Mouse (Mus musculus) MEL (cell line): ENCODE data around the gene Art3. TPM values are rescaled to one million over a fixed set of nuclear protein-coding genes. Genes with fewer than 3 reads are reported as not detected.
A peak's percentile ranks its signal among the peaks of the same experiment; 100 is the strongest.
"Not testable (repeated sequence)": the region's sequence is repeated elsewhere in the genome, so short reads cannot be mapped to it uniquely, and the experiment has no call there.

Experiments used
- DNase-seq: peaks from one replicate; pipeline ENCODE4 v3.0.0; 2011; ENCODE audit warnings: low read depth, low spot score
- H3K27ac ChIP-seq: 2 replicates; pipeline ENCODE4 v1.5.1; 2012; ENCODE audit warnings: low read depth, mild to moderate bottlenecking, control low read depth, low read length, moderate library complexity; ENCODE audit not compliant: control insufficient read depth
- H3K27me3 ChIP-seq, 2 experiments: fragments of 150-350 bp in 1 of 2; sonication (generic) in 1 of 2; 2 replicates each; pipeline ENCODE4 v1.6.1; 2012; ENCODE audit warnings: low read length in 2 of 2, mild to moderate bottlenecking in 2 of 2, improper control_type of control experiment in 1 of 2, moderate library complexity in 1 of 2; ENCODE audit not compliant: insufficient read depth in 2 of 2, control insufficient read depth in 1 of 2
- H3K36me3 ChIP-seq, 2 experiments: 2 replicates each; pipeline ENCODE4 v1.6.1; 2012 to 2014; ENCODE audit warnings: low read length in 2 of 2, improper control_type of control experiment in 1 of 2, inconsistent platforms in 1 of 2, mild to moderate bottlenecking in 1 of 2; ENCODE audit not compliant: insufficient read depth in 2 of 2, control insufficient read depth in 1 of 2
- H3K4me1 ChIP-seq, 2 experiments: fragments of 150-350 bp in 1 of 2; sonication (generic) in 1 of 2; 2 replicates each; pipeline ENCODE4 v1.6.1; 2012; ENCODE audit warnings: low read length in 2 of 2, improper control_type of control experiment in 1 of 2, mild to moderate bottlenecking in 1 of 2; ENCODE audit not compliant: insufficient read depth in 2 of 2, control insufficient read depth in 1 of 2
- H3K4me3 ChIP-seq, 2 experiments: fragments of 150-350 bp in 1 of 2; sonication (generic) in 1 of 2; 2 replicates each; pipeline ENCODE4 v1.5.1; 2012; ENCODE audit warnings: low read depth in 2 of 2, low read length in 2 of 2, mild to moderate bottlenecking in 2 of 2, moderate library complexity in 2 of 2, control low read depth in 1 of 2, improper control_type of control experiment in 1 of 2; ENCODE audit not compliant: control insufficient read depth in 1 of 2, insufficient read depth in 1 of 2
- H3K79me2 ChIP-seq: 2 replicates; pipeline ENCODE4 v1.6.1; 2012; ENCODE audit warnings: mild to moderate bottlenecking, low read length, moderate library complexity; ENCODE audit not compliant: control insufficient read depth, poor library complexity, insufficient read depth
- H3K9ac ChIP-seq: 2 replicates; pipeline ENCODE4 v1.6.1; 2012; ENCODE audit warnings: low read depth, mild to moderate bottlenecking, control low read depth, low read length, moderate library complexity; ENCODE audit not compliant: control insufficient read depth, poor library complexity, severe bottlenecking
- H3K9me3 ChIP-seq: fragments of 150-350 bp; sonication (generic); replicated peaks from 2 replicates; pipeline ENCODE4 v1.6.1; 2012; ENCODE audit warnings: mild to moderate bottlenecking, low read length, improper control_type of control experiment, moderate library complexity; ENCODE audit not compliant: insufficient read depth
- E2F4 ChIP-seq: IDR thresholded peaks from 2 replicates; pipeline ENCODE4 v1.6.1; 2011; ENCODE audit warnings: low read depth, low read length, improper control_type of control experiment, borderline replicate concordance
- ETS1 ChIP-seq: IDR thresholded peaks from 2 replicates; pipeline ENCODE4 v1.6.1; 2012; ENCODE audit warnings: low read depth, mild to moderate bottlenecking, inconsistent platforms, low read length, improper control_type of control experiment, moderate library complexity
- MXI1 ChIP-seq: IDR thresholded peaks from 2 replicates; pipeline ENCODE4 v1.6.1; 2011; ENCODE audit warnings: mild to moderate bottlenecking, low read depth, low read length, improper control_type of control experiment
- NRF1 ChIP-seq: IDR thresholded peaks from 2 replicates; pipeline ENCODE4 v1.6.1; 2014; ENCODE audit warnings: low read depth, mild to moderate bottlenecking, inconsistent platforms, low read length, improper control_type of control experiment, moderate library complexity; ENCODE audit not compliant: poor library complexity, insufficient read depth, severe bottlenecking
- POLR2A ChIP-seq, 2 experiments: IDR thresholded peaks; 2 replicates each; pipeline ENCODE4 v1.6.1; 2011 to 2012; ENCODE audit warnings: low read length in 2 of 2, mild to moderate bottlenecking in 2 of 2, control low read depth in 1 of 2, improper control_type of control experiment in 1 of 2, low read depth in 1 of 2, moderate library complexity in 1 of 2; ENCODE audit not compliant: control insufficient read depth in 1 of 2, insufficient read depth in 1 of 2, poor library complexity in 1 of 2
- SIN3A ChIP-seq: IDR thresholded peaks from 2 replicates; pipeline ENCODE4 v1.6.1; 2012; ENCODE audit warnings: low read length, improper control_type of control experiment, inconsistent platforms
- UBTF ChIP-seq: IDR thresholded peaks from 2 replicates; pipeline ENCODE4 v1.6.1; 2012; ENCODE audit warnings: low read depth, mild to moderate bottlenecking, inconsistent platforms, low read length, improper control_type of control experiment, moderate library complexity, borderline replicate concordance; ENCODE audit not compliant: insufficient read depth
- polyA plus RNA-seq, 2 experiments: library from polyadenylated mRNA; stranded (reverse) in 1 of 2; unstranded in 1 of 2; fragments of >175 nt in 1 of 2; fragments of >200 nt in 1 of 2; gene quantifications; 2 replicates each; pipeline versions ENCODE4 v1.2.1 to v1.2.4; 2012; ENCODE audit warnings: low replicate concordance in 2 of 2, low read depth in 1 of 2; ENCODE audit not compliant: insufficient read length in 2 of 2, insufficient read depth in 1 of 2, missing spikeins in 1 of 2
- total RNA-seq: library from RNA; depleted of rRNA; stranded (reverse); fragments of 300-350 nt; gene quantifications from 2 replicates; pipeline ENCODE4 v1.2.3, GENCODE M21; 2012

The Art3 gene
- total and polyA plus RNA-seq, 3 experiments: not detected

- not testable (repeated sequence) for H3K36me3 ChIP-seq, DNase-seq, H3K4me1 ChIP-seq, H3K9me3 ChIP-seq, H3K79me2 ChIP-seq, H3K27ac ChIP-seq
- H3K4me3 ChIP-seq: peak overlapping the region; percentile 81 to 97
- 0 out of 2 replicates have a peak, but pooled peaks have one; percentile 1 for TF ChIP-seq SIN3A
- TF ChIP-seq, all 39 proteins: peak for 1; not testable (repeated sequence) for 38
- not testable (repeated sequence) for H3K27me3 ChIP-seq
- peak overlapping the region; percentile 88 for H3K9ac ChIP-seq
Observed at GRCm38 (mm10) chr5:92352716-92353115, 21.1 kb downstream of the Art3 start.

GRCm38 (mm10) chr5:92353517-92353916, 21.9 kb downstream of the Art3 start:
- DNase-seq: peak; percentile 80
- H3K4me3 ChIP-seq: peak overlapping the region; percentile 81 to 97
- TF ChIP-seq ETS1: 0 out of 2 replicates have a peak, but pooled peaks have one; percentile 15
- TF ChIP-seq NRF1: peak; percentile 65
- no peak for TF ChIP-seq UBTF
- peak in 1 of 2 experiments; percentile 46; a peak in 1 of 4 replicates for TF ChIP-seq POLR2A (IDR thresholded peaks at IDR 0.05; ENCODE audit: control insufficient read depth in 1 of 2, insufficient read depth in 1 of 2, low read depth in 1 of 2, low read length in 2 of 2, poor library complexity in 1 of 2)
- H3K36me3 ChIP-seq: no peaks in the 10 kb centered on the region
- H3K27ac ChIP-seq: no peak overlapping the region
- peaks cover 0 to 2% of the 10 kb centered on the region in 2 experiments; a peak in 2 of 4 replicates for H3K27me3 ChIP-seq
- no peaks in the 10 kb centered on the region for H3K9me3 ChIP-seq
- H3K4me1 ChIP-seq: peaks cover 0 to 6% of the 10 kb centered on the region in 2 experiments; a peak in 2 of 4 replicates
- H3K9ac ChIP-seq: peak overlapping the region; percentile 88
- no peaks in the 10 kb centered on the region for H3K79me2 ChIP-seq

- Histone ChIP-seq H3K36me3 (no peaks in the 10 kb centered on the region), H3K9ac (no peak overlapping the region), H3K9me3 (no peaks in the 10 kb centered on the region), H3K27me3 (peaks cover 0 to 8% of the 10 kb centered on the region in 2 experiments), H3K4me3 (no peak overlapping the region), H3K27ac (no peak overlapping the region), H3K4me1 (no peaks in the 10 kb centered on the region), H3K79me2 (no peaks in the 10 kb centered on the region)
- peak; percentile 77 for DNase-seq
- peak; percentile 98 for TF ChIP-seq SIN3A
- TF ChIP-seq UBTF: no peak
- TF ChIP-seq E2F4: no peak
- TF ChIP-seq MXI1: peak; percentile 90
Observed at GRCm38 (mm10) chr5:92358033-92358432, 26.4 kb downstream of the Art3 start.
